Mouse (Mus musculus) cerebellum, postnatal 25 days (tissue): Measurements from ENCODE around the gene Prkn.

ENCODE experiments used
- DNase-seq, 2 experiments: peaks; one replicate each; pipeline ENCODE4 v3.0.0; 2021; ENCODE audit warnings: mixed read lengths in 2 of 2

Gene Prkn

DNA sequence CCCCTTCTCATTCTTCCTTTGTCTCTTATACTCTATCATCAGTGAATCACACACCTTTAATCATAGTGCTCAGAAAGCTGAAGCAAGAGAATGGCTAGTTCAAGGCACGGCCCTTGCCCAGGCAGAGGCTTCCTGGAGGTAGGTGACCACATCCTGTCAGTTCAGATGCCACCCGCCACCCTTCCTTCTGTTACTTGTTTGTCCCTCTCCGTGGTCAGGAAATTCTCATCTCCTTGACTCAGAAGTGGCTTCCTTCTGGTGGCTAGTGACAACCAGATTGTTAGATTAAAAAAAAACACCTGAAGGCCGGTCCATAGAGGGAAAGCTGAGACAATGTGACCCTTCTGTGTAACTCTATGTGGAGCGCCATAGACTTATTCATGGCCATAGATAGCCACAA is 710.4 kb downstream of the Prkn start:
- DNase-seq: no peak

DNA sequence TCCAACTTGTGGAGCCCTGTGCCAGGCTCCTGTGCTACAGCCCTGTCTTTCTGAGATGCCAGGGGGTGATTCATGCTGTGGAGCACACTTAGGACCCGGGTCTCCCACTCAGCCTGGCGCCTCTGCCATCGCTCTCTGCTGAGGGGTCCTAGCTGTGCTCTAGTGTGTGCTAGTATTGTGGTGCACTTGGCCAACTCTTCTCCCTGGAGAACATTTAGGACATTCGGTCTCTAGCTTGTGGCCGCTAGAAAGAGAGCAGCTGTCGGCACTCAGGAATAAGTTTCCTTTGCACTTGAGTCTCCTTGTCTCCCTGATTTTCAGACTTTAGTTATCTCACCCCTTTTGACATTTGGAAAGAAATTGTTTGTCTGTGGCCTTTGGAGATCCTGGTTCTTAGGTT is 725.5 kb downstream of the Prkn start:
- no peak for DNase-seq

DNA sequence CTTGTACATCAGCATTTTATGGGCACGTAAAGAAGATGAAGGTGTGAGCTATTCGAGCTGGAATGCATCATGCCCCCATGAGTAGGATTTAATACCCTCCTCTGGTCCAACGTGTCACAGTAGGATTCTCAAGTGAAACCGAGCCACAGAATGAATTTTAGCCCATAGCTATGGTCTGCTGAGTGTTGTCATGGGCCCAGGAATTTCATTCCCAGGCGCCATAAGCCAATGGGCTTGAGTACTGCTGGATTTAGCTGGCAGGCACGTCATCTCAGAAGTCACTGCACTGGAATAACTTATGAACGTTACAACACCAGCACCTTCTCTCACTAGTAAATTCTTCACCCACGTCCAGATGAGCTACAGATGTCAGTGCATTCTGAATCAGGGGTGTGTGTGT is 730.2 kb downstream of the Prkn start:
- no peak for DNase-seq

DNA sequence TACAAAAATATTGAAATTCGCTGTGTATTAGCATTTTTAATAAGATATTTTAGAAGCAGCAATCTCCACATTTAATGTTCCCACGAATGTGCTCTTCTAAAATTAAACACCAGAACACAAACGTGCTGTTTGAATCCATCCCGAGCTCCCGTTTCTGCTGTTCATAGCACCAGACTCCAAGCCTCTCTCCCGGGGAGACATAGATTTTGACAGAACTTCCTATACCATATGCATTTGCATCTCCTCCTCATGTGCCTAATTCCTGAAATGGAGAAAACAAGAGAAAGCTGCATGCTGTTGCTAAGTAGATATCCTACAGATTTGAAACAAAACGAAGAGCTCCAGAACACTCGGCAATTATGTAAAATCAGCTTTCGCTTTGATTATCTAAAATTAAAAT is 733.5 kb downstream of the Prkn start:
- DNase-seq: no peak

DNA sequence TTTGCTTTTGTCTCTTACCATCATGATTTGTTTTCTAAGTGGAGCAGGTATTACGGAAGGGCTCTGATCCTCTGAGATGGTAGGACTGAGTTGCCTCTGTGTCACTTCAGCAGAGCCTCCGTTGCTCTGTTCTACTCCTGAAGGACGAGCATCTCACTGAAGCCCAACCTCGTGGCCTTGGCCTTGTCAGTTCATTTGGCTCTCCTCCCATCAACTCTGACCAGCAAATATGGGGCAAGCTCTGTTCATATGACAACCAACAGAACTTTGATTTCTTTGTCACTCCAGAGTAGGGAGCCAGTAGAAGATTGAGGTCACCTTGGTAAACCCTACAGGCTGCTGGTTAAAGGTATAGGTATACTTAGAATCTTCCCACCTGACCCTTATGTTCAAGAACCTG is 745.3 kb downstream of the Prkn start:
- DNase-seq: no peak

DNA sequence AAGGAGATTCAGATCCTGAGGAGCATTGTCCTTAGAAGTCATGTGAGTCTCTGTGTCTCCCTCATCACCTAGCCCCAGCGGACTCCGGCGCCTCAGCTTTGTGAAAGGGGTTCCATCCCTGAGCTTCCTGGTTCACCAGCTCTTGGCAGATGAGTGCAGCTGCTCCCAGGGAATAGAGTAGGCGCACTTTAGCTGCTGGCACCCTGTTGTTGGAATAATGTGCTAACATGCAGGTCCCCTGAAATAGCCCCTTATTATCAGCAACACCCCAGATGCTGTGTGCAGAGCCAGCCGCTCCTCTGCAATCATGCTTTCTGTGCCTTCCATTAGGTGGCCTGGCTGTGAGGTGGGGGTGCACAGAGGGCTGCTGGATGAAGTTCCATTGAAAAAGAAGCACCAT is 767.7 kb downstream of the Prkn start:
- no peak for DNase-seq

DNA sequence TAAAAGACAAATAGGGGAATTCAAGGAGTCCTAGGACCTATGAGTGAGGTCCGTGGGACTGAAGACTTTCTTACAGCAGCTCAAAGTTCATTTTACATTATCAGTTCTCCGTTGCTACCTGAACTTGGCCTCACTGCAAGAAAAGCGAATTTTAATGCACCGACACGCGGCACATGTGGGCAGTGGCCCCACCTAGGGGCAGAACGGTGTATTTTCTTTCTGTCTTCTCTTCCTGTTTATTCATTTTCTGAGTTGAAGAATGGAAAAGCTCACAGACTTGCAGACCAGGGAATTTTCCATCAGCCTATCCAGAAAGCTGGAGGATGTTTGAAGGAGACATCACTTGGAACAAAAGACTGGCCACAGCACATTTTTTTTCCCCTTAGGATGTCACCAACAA is 771.3 kb downstream of the Prkn start:
- peak; percentile 79 to 88 for DNase-seq

DNA sequence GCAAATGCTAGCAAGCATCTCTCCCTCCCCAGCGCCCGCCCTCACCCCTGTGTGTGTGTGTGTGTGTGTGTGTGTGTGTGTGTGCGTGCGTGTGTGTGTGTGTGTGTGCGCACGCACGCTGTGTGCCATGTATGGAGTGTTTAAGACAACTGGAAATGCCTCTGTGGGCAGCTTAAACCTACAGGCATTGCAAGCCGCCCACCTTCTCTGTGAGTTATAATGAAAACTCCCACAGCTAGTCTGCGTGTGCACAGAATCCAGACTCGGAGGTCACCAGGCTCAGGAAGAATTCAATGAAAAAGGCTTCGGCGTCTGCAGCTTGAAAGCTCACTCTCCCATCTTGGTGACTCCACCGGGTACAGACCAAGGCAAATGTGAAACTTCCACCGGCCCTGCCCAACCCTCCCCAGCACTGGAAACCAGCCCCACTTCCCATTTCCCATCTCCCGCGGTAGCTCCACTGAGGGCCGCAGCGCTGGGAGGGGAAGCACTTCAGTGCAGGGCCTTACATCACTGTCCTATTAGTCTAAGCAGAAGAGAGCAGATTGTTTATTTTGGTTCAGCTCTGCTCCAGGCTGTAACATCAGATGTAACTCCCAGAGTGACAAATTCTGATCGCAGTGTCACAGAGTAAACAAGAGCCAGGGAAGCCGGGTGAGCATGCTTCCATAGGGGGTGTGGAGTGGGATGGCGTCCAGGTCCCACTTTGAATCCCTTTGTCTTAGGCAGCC is 772.8 kb downstream of the Prkn start:
- no peak for DNase-seq

DNA sequence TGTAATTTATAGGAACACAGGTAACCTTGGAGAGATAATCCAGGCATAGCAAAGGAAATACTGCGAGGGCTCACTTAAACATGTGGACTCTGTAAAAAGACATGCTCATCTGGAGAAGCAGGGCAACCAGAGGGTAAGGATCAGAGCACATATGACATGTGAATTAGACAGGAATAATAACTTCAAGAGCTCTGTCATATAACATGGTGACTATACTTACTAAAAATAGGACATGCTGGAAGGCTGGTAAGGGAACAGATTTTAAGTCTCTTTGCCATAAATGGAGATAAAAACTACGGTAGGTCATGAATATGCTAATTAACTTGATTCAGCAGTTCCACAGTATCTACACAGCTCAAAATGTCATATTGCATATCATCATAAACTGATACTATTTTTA is 777.4 kb downstream of the Prkn start:
- DNase-seq: no peak

DNA sequence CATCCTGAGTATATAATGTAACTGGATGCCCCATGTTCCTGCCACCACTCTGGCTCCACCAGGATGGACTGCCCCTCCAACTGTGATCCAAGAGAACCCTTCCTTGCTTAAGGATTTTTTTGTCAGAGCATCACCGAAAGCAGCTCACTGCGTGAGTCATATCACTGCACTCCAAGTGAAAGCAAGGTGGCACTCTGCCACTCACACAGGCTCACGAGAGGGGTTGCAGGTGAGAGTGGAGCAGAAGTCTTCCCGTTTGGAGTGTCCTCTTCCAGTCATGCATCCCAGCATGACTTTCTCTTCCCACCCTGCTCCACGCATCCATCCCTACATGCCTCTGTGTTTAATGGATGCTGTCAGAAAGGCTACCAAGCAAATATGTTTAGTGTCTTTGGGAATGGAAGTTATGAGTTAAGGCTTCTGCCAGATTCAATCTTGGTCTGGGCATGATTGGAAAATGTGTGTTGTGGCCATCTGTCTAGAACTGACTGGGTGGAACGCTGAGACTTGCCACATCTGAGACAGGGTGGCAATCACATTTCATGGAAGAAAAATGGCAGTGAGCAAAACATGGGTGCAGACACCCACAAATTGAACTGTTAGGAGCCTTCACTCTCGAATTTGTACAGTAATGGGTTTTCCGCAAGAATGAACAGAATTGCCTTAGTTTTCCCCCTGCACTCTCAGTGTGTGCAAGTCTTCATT is 778.9 kb downstream of the Prkn start:
- DNase-seq: peak in 1 of 2 experiments; percentile 66

DNA sequence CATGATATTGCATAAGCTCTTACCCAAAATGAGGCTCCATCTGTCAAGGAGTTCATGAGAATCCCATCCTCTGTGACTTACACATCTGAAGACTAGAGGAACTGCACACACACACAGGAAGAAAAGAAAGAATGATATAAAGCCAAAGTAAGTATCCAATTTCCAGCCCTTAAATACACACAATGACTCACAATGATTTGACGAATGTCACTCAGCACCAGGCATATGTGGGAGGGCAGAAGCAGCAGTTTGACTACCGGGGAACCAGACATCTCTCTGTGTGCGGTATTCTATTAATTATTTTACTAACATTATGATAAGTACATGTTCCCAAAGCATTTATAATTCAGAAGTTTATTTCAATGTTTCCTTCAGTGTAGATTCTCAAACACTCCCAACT is 780.6 kb downstream of the Prkn start:
- no peak for DNase-seq

DNA sequence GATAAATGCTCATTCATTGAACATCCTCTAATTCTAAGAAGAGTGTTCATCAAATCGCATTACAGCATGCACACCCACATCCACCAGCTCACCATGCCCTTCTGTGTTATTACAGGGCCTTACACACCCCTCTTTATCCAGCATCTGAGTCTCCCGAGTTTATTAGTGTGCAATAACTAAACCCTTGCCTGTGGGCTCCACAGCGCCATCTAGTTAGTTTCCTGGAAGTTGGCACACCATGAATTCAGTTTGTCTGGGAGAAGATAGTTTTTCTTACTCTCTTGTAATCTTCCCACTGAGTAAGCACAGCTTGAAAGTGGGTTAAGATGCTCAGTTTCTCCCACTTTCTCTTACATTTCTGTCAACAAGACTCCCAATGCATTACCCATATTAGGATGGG is 781.3 kb downstream of the Prkn start:
- peak in 1 of 2 experiments; percentile 36 for DNase-seq

DNA sequence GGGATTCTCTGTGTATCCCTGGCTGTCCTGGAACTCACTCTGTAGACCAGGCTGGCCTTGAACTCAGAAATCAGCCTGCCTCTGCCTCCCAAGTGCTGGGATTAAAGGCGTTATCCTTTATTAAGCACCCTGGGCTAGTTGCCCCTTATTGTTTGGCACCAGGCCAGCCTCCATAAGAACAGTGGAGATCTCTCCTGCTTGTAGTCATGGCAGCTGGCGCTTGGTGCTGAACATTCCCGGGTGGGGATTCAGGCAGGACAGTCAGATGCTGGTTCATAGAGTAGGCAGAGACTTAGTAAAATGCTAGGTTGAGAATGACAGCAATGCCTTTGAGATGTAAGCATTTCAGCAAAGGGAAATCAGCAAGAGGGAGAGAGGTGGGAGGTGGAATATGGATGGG is 786.1 kb downstream of the Prkn start:
- no peak for DNase-seq

DNA sequence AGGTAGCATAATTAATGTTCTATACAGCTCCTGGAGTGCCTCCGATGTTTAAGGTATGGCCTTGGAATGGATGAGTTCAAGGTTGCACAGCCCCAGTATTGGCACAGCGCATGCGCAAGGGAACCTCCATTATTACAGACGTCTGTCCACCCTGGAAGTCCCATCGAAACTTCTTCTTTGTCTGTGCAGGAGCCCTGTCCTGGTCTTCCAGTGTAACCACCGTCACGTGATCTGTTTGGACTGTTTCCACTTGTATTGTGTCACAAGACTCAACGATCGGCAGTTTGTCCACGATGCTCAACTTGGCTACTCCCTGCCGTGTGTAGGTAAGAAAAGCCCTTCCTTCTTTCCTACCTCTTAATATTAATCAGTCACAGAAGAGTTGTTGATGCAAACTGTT is 794.9 kb downstream of the Prkn start:
- DNase-seq: no peak

DNA sequence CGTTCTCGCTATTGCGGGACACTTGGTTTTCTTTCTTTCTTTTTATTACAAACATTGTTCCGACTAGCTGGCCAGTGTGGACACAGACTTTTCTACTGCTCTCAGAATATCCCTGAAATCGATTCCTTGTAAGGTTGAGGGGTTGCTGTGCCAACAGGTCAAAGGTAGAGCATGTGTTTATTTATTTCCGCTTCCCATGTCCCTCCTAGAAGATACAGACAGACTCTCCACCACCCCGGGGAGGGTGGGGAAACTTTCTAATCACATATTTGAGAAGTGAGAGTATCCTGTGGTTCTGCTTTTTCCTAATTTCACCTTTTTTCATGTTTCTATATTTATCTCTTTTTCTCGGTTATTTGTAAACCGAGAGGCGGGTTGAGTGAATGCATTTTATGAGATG is 797.5 kb downstream of the Prkn start:
- no peak for DNase-seq

DNA sequence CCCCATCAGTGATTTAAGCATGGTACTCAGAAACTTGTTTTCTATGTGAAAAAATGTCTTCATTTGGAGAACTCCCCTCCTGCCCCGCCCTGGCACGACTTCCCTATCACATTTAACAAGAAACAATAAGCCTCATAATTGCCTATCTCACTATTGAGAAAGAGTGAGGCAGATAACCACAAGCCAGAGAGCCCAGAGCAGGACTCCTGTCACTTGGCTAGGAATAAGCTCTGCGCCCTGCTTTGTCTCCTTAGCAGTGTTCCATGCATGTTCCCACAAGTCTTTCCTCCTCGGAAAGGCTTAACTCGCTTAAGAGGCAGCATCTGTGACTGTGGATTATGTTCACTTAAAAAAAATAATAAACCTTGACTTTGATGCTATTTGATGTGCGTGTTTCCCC is 798.3 kb downstream of the Prkn start:
- peak; percentile 26 to 31 for DNase-seq

DNA sequence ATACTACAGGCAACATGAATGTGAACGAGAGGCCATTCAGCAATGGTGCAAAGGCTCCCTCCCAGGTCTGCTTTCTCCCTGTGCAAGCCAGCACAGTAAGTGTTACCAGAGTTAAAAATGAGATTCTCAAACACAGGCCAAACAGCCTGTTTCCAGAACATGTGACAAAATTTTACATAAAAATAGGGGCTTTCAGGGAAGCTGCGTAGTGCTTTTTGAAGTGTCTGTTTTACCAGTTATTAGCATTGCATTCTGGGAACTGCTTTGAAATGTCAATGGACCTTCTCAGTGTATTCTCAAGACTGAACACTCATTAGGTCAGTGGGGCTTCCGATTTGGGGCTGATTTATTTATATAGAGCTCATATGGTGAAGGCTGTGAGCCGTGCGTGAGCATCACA is 799.6 kb downstream of the Prkn start:
- no peak for DNase-seq

DNA sequence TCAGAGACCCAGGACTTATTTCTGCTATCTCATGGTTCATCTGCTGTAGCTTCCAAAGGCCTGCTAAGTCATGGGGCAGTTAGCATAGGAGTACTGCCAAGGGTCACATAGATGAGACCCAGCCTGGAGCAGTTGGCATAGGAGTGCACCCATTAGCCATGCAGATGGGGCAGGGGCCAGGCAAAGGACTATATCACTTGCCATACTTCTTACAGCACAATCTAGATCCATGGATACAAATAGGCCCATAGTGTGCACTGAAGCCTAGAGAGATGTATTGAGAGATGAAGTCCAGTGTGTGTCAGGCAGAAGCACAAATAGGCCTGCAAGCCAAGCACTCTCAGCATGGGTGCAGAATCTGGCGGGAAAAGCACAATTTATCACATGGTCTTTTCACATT is 802.1 kb downstream of the Prkn start:
- DNase-seq: no peak

DNA sequence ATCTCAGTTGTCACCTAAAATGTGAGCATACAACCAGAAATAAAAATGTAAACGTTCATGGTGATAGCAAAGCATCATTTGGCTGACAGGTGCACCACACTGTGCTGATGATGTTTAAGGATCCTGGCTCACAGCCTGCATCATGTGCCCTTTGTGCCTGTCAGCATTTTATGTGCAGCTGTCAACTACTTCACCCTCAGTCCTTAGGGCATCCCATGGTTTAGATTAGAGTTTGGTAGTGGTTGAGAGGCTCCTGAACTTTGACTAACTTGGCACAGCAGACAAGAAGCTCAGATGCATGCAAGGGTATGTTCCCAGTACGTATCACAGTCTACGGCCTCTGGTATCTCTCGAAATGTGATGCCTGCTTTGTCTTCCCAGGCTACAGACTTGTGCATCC is 803.8 kb downstream of the Prkn start:
- no peak for DNase-seq

DNA sequence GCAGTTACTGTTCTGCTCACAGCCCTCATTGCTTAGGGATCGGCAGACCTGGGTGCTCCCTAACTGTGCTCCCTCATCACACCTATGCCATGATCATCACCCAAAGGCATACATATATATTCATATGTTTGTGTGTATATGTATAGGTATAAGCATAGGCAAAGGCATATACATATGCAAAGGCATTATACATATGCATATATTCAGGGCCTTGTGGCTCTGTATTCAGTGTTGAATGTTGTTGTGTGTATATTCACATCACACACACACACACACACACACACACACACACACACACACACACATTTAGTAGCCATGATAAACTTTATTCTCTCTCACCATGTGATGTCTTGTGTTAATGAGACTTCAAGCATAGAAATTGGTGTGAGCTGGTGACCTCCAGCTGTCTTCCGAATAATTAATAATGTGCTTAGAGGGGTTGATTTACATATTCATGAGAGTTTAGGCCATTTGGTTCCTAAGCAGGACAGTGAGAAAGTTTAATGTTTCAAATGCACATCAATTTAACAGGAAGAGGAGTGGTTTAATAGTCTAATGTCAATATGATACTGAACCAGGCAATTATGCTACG is 804.8 kb downstream of the Prkn start:
- no peak for DNase-seq

DNA sequence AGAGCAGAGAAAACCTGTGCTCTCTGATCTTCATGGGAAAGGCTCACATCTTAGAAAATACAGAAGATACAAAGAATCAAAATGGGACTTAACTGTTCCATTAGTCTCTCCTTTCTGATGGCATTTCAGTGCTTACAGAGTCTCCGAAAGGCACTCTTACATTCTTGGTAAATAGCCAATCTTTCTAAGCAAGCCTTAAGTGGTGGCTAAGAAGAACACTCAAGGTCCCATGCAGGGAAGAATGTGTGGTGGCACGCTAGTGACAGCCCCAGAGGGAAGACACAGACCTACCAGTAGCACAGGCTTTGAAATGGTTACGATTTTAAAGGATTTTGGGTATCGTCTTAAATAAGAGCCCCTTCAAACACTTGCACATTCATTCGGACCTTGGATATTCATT is 816.2 kb downstream of the Prkn start:
- DNase-seq: no peak

DNA sequence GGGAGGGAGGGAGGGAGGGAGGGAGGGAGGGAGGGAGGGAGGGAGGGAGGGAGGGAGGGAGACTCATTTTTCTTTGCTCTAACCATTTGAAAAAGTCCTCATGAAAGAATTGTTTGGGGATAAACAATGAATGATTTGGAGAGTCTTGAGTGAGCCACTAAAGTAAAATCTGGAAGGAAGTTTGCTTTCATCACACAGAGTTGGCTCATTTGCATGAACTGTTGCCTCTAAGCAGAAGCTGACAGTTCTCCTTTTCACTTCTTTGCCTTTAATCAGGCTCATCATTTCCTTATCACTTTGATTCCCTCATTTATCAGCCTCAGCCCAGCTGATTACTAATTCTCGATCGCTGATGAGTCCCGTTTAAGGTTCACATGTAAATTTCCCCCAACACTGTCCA is 816.7 kb downstream of the Prkn start:
- no peak for DNase-seq

DNA sequence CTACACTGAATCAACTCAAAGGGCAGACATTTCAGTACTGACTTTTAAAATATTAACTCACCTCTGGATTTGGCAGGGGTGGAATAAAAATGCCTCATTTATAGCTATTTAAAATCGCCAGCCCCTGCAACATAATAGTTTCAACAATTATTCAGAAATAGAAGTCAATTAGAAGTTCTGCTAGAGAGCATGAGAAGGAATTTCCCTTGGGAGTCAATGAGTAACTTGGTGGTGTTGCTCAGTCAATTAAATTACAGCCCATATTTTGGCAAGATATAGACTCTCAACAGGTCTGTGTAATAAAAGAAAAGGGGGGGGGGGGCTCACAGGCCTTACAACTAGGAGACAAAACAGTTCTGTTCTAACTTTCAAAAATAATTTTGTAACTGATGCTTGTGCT is 821.7 kb downstream of the Prkn start:
- no peak for DNase-seq

DNA sequence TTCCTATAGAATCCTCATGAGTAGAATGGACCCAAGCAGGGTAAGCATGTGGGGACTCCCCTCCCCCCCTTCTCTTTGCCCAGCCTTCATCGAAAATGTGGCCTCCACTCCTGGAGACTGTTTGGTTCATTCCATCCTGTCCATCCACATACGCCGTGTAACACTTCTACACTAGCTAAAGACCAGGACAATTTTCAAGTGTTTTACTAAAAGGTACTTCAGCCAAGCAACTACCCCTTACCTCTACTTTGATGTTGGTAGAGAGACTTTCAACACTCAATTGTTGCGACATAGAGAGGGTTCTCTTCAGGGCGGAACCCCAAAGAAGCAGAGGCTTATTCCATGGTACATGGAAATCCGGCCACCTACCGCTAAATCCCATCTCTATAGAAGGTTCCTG is 823.3 kb downstream of the Prkn start:
- no peak for DNase-seq
